Mouse (Mus musculus): ENCODE data around the gene Slc25a22.
"Not testable (repeated sequence)": the region's sequence is repeated elsewhere in the genome, so short reads cannot be mapped to it uniquely, and the experiment has no call there.

Slc25a22 gene

GRCm38 (mm10) chr7:141458661-141459060 lies 21.0 kb upstream of the Slc25a22 start:
- in situ Hi-C loops (cut with MboI, MseI), result no loop called here

GRCm38 (mm10) chr7:141457986-141458660 lies 20.4 kb upstream of the Slc25a22 start:
- in situ Hi-C loops (cut with MboI, MseI), result no loop called here

GRCm38 (mm10) chr7:141457236-141457635 lies 19.5 kb upstream of the Slc25a22 start:
- in situ Hi-C loops (cut with MboI, MseI), result no loop called here

GRCm38 (mm10) chr7:141456739-141457138 lies 19.0 kb upstream of the Slc25a22 start:
- in situ Hi-C loops (cut with MboI, MseI), result no loop called here

- in situ Hi-C loops (cut with MboI, MseI), result no loop called here
These were observed 18.1 kb upstream of the Slc25a22 start for GRCm38 (mm10) chr7:141455610-141456314.

GRCm38 (mm10) chr7:141454967-141455551 lies 17.4 kb upstream of the Slc25a22 start, which contains the start of gene Pnpla2:
Pnpla2 (plus strand) TSS chr7:141455198.
- in situ Hi-C loops (cut with MboI, MseI), result no loop called here

GRCm38 (mm10) chr7:141453636-141454035 lies 15.9 kb upstream of the Slc25a22 start:
- in situ Hi-C loops (cut with MboI, MseI), result no loop called here

GRCm38 (mm10) chr7:141451928-141452327 lies 14.2 kb upstream of the Slc25a22 start:
- in situ Hi-C loops (cut with MboI, MseI), result no loop called here

GRCm38 (mm10) chr7:141447110-141447991 lies 9.7 kb upstream of the Slc25a22 start, which contains the start of gene Rplp2:
Rplp2 (plus strand) TSS chr7:141447370.
- in situ Hi-C loops (cut with MboI, MseI), result no loop called here

GRCm38 (mm10) chr7:141446374-141446773 lies 8.7 kb upstream of the Slc25a22 start:
- in situ Hi-C loops (cut with MboI, MseI), result not testable (repeated sequence)

- in situ Hi-C loops (cut with MboI, MseI), result no loop called here
These were observed 6.1 kb upstream of the Slc25a22 start, which contains the start of gene Pidd1 for GRCm38 (mm10) chr7:141443828-141444237. Pidd1 (minus strand) TSS chr7:141444025.

- in situ Hi-C loops (cut with MboI, MseI), result no loop called here
These were observed 5.6 kb upstream of the Slc25a22 start for GRCm38 (mm10) chr7:141443081-141443821.

- in situ Hi-C loops (cut with MboI, MseI), result no loop called here
These were observed 4.5 kb upstream of the Slc25a22 start for GRCm38 (mm10) chr7:141442199-141442598.

GRCm38 (mm10) chr7:141441460-141441859 lies 3.8 kb upstream of the Slc25a22 start:
- in situ Hi-C loops (cut with MboI, MseI), result no loop called here

GRCm38 (mm10) chr7:141440613-141441012 lies 2.9 kb upstream of the Slc25a22 start:
- in situ Hi-C loops (cut with MboI, MseI), result no loop called here

- in situ Hi-C loops (cut with MboI, MseI), result no loop called here
These were observed 2.1 kb upstream of the Slc25a22 start for GRCm38 (mm10) chr7:141439811-141440210.

- in situ Hi-C loops (cut with MboI, MseI), result no loop called here
These were observed 1.5 kb upstream of the Slc25a22 start for GRCm38 (mm10) chr7:141439140-141439679.

GRCm38 (mm10) chr7:141438201-141438968 lies 693 bp upstream of the Slc25a22 start:
- in situ Hi-C loops (cut with MboI, MseI), result no loop called here

- in situ Hi-C loops (cut with MboI, MseI), result no loop called here
These were observed 1.2 kb downstream of the Slc25a22 start for GRCm38 (mm10) chr7:141436523-141436892.

Measured in T-helper 2 cell (primary cell).